Mouse (Mus musculus) forebrain, postnatal 0 days (tissue): Measurements from ENCODE around the gene Hsd3b6. TPM values are rescaled to one million over a fixed set of nuclear protein-coding genes. Genes with fewer than 3 reads are reported as not detected.
"Not testable (repeated sequence)": the region's sequence is repeated elsewhere in the genome, so short reads cannot be mapped to it uniquely, and the experiment has no call there.

Experiments used
- ATAC-seq: fragments of 200-750 bp; cut with Nextera tagmentation; 2 replicates; pipeline ENCODE4 v1.8.0; 2017; ENCODE audit warnings: mild to moderate bottlenecking, moderate library complexity
- DNase-seq: peaks from one replicate; pipeline ENCODE4 v3.0.0-alpha.2; 2015
- H3K27ac ChIP-seq: fragments of 300-500 bp; sonication (generic); 2 replicates; pipeline ENCODE4 v1.5.1; 2014; ENCODE audit warnings: low read depth, mild to moderate bottlenecking, antibody characterized with exemption, low read length, moderate library complexity, mixed read lengths
- H3K27me3 ChIP-seq: fragments of 300-500 bp; sonication (generic); 2 replicates; pipeline ENCODE4 v1.6.1; 2014; ENCODE audit warnings: mild to moderate bottlenecking, low read length, mixed read lengths; ENCODE audit not compliant: insufficient read depth
- H3K36me3 ChIP-seq: fragments of 300-500 bp; sonication (generic); 2 replicates; pipeline ENCODE4 v1.6.1; 2014; ENCODE audit warnings: mild to moderate bottlenecking, moderate library complexity; ENCODE audit not compliant: insufficient read depth
- H3K4me1 ChIP-seq: fragments of 300-500 bp; sonication (generic); 2 replicates; pipeline ENCODE4 v1.6.1; 2014; ENCODE audit warnings: antibody characterized with exemption; ENCODE audit not compliant: insufficient read depth
- H3K4me2 ChIP-seq: fragments of 300-500 bp; sonication (generic); 2 replicates; pipeline ENCODE4 v1.6.1; 2014; ENCODE audit warnings: low read depth, mild to moderate bottlenecking, moderate library complexity
- H3K4me3 ChIP-seq: fragments of 300-500 bp; sonication (generic); 2 replicates; pipeline ENCODE4 v1.5.1; 2014; ENCODE audit warnings: low read depth, low read length, mixed read lengths
- H3K9ac ChIP-seq: fragments of 300-500 bp; sonication (generic); 2 replicates; pipeline ENCODE4 v1.6.1; 2014; ENCODE audit warnings: mild to moderate bottlenecking
- H3K9me3 ChIP-seq: fragments of 300-500 bp; sonication (generic); 2 replicates; pipeline ENCODE4 v1.6.1; 2016; ENCODE audit warnings: low read length
- CTCF ChIP-seq: sonication (generic); IDR thresholded peaks from 2 replicates; pipeline ENCODE4 v1.5.1; 2016; ENCODE audit warnings: antibody characterized with exemption, control low read depth, low read depth
- WGBS: fragments of 180-500 bp; shearing (Covaris S2); extraction: QIAGEN DNeasy Blood & Tissue Kit; methylation state at CpG from one replicate; pipeline ENCODE4 v1.1.7; 2014; 5-methylcytosine and 5-hydroxymethylcytosine counted together
- polyA plus RNA-seq: library from polyadenylated mRNA; unstranded; fragments of >200 nt; fragmentation: Nextera tagmentation; extraction: Ambion mirVana; gene quantifications from 2 replicates; pipeline ENCODE4 v1.2.1, GENCODE M21; 2015
- total RNA-seq: library from RNA; depleted of rRNA; stranded (reverse); fragments of >200 nt; gene quantifications from 2 replicates; pipeline ENCODE4 v1.2.3, GENCODE M21; 2014

Gene Hsd3b6
- total and polyA plus RNA-seq, 2 experiments from 2014 or later, result 0.12 TPM; not detected in 1

- DNase-seq (no peak), ATAC-seq (no peak)
- no peak overlapping the region for H3K4me2 ChIP-seq
- H3K27ac ChIP-seq, result no peak overlapping the region
- TF ChIP-seq CTCF, result no peak
- 93% methylated on average over 3 of the region's 3 CpGs for WGBS
- no peaks in the 10 kb centered on the region for H3K4me1 ChIP-seq
- no peak overlapping the region for H3K4me3 ChIP-seq
- H3K9ac ChIP-seq, result no peak overlapping the region
- H3K9me3 ChIP-seq, result no peaks in the 10 kb centered on the region
- no peaks in the 10 kb centered on the region for H3K27me3 ChIP-seq
- no peaks in the 10 kb centered on the region for H3K36me3 ChIP-seq
Measured at GRCm38 (mm10) chr3:98853051-98853450, 38.8 kb upstream of the Hsd3b6 start.

DNA sequence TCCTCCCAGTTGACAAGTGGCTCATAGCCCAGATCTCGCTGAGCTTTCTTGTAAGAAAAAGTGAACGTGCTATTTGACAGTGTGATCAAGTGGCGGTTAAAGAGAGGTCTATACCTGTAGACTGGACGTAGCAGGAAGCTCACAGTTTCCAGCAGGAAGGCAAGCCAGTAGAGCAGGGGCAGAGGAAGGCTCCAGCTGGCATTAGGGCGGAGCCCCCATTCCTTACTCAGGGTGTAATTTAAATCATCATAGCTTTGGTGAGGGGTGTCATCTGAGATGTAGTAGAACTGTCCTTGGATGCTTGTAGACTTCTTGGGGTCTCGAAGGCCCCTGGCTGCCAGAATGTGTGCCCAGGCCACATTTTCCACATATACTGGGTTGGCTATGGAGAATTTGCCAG, 38.4 kb upstream of the Hsd3b6 start:
- Histone ChIP-seq H3K4me1 (no peaks in the 10 kb centered on the region), H3K27ac (no peak overlapping the region), H3K4me3 (no peak overlapping the region), H3K4me2 (no peak overlapping the region), H3K9me3 (no peaks in the 10 kb centered on the region), H3K9ac (no peak overlapping the region), H3K36me3 (no peaks in the 10 kb centered on the region), H3K27me3 (no peaks in the 10 kb centered on the region)
- 86% methylated on average over 6 of the region's 6 CpGs for WGBS
- TF ChIP-seq CTCF, result no peak
- no peak for DNase-seq
- ATAC-seq, result no peak

GRCm38 (mm10) chr3:98851853-98852252, 37.6 kb upstream of the Hsd3b6 start:
- DNase-seq (no peak), ATAC-seq (no peak)
- H3K4me3 ChIP-seq, result no peak overlapping the region
- no peaks in the 10 kb centered on the region for H3K36me3 ChIP-seq
- H3K9ac ChIP-seq, result no peak overlapping the region
- H3K9me3 ChIP-seq, result no peaks in the 10 kb centered on the region
- no peaks in the 10 kb centered on the region for H3K4me1 ChIP-seq
- no peak overlapping the region for H3K4me2 ChIP-seq
- H3K27me3 ChIP-seq, result no peaks in the 10 kb centered on the region
- no peak for TF ChIP-seq CTCF
- WGBS, result 78% methylated on average over 2 of the region's 2 CpGs
- H3K27ac ChIP-seq, result no peak overlapping the region

DNA sequence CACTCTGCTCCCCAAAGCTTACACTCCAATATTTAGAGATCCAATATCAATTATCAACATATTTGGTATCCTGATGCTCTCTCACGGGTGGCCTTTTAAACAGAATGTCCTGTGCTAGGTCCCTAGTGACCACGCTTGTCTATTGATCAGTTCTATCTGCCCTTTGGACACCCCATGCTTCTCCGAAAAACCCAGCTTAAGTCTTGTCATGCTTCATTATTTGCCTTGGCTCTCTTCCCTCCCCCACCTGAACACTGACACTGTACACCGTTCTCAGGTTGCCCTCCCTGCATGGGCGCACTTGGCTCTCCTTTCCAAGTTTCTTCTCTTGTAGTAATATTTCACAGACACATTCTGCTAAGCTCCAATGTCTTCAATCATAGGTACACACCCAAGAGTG, 36.0 kb upstream of the Hsd3b6 start:
- Histone ChIP-seq H3K36me3 (no peaks in the 10 kb centered on the region), H3K9ac (no peak overlapping the region), H3K4me1 (no peaks in the 10 kb centered on the region), H3K27me3 (no peaks in the 10 kb centered on the region), H3K9me3 (no peaks in the 10 kb centered on the region), H3K4me3 (no peak overlapping the region), H3K27ac (no peak overlapping the region), H3K4me2 (no peak overlapping the region)
- WGBS, result 91% methylated on average over 5 of the region's 5 CpGs
- TF ChIP-seq CTCF, result no peak
- ATAC-seq (no peak), DNase-seq (no peak)

DNA sequence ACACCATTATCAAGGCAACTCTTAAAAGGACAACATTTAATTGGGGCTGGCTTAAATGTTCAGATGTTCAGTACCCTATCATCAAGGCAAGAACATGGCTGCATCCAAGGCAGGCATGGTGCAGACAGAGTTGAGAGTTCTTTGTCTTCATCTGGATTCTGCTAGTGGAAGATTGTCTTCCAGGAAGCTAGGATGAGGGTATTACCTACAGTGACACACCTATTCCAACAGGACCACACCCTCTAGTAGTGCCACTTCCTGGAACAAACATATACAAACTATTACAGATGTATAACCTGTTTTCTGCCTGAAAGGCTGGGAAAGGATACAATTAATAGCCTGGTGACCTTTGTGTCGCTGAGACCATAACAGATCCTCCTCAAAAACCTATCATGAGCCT, 34.7 kb upstream of the Hsd3b6 start:
- Histone ChIP-seq H3K9ac (no peak overlapping the region), H3K4me3 (no peak overlapping the region), H3K27ac (no peak overlapping the region), H3K4me2 (no peak overlapping the region), H3K4me1 (no peaks in the 10 kb centered on the region), H3K9me3 (no peaks in the 10 kb centered on the region), H3K27me3 (no peaks in the 10 kb centered on the region), H3K36me3 (no peaks in the 10 kb centered on the region)
- no peak for TF ChIP-seq CTCF
- DNase-seq, result no peak
- 90% methylated on average over 1 of the region's 1 CpGs for WGBS
- no peak for ATAC-seq

GRCm38 (mm10) chr3:98812653-98813052, 1.6 kb downstream of the Hsd3b6 start:
- H3K4me1 ChIP-seq, H3K9me3 ChIP-seq, H3K4me3 ChIP-seq, H3K4me2 ChIP-seq, H3K27me3 ChIP-seq, H3K27ac ChIP-seq, ATAC-seq, DNase-seq, H3K9ac ChIP-seq, H3K36me3 ChIP-seq: not testable (repeated sequence)
- WGBS, result 93% methylated on average over 5 of the region's 6 CpGs

DNA sequence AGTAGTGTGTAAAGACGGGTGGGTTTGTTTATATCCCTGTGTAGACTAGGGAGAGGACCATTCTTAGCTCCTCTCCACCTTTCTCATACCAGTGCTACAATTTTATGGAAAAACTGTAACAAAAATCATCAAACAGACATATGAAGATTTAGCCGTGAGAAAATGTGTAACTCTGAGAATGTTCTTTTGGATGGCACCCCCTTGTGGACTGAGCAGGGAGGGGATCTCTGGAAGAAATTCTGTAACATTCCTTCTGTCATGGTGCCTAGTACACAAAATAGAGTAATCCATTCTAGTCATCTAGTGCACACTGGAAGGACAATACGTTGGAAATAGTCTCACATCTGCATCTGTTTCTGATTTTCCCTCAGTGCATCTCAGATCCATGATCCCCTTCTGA, 9.2 kb downstream of the Hsd3b6 start:
- not testable (repeated sequence) for H3K4me2 ChIP-seq, ATAC-seq, H3K9me3 ChIP-seq, H3K4me3 ChIP-seq, H3K36me3 ChIP-seq, DNase-seq, H3K27ac ChIP-seq, H3K9ac ChIP-seq, H3K4me1 ChIP-seq, H3K27me3 ChIP-seq
- WGBS, result 47% methylated on average over 3 of the region's 3 CpGs

DNA sequence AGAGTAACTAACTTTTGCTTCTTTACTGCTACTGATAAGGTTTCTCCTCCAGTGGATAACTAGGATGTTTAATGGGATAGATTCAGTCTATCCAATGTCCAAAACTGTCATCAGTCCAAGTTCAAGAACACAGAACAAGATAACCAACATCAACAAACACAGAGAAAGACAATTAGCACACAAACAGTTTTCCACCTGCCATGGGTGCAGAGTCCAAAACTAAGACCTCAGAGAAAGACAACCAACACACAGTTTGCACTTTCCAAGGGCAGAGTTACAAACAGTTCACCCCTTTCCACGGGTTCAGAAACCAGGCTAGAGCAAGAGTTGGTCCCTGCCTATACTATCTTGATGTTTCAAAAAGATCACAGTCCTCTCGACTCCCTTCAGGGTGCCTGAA, 27.7 kb downstream of the Hsd3b6 start:
- Histone ChIP-seq H3K4me3 (no peak overlapping the region), H3K9ac (no peak overlapping the region), H3K4me1 (no peaks in the 10 kb centered on the region), H3K27me3 (no peaks in the 10 kb centered on the region), H3K27ac (no peak overlapping the region), H3K36me3 (no peaks in the 10 kb centered on the region), H3K9me3 (no peaks in the 10 kb centered on the region), H3K4me2 (no peak overlapping the region)
- TF ChIP-seq CTCF, result no peak
- ATAC-seq, result no peak
- no peak for DNase-seq
- WGBS, result 65% methylated on average over 2 of the region's 2 CpGs
